Mouse (Mus musculus) midbrain, postnatal 0 days (tissue): ENCODE measurements at regions not wholly inside any gene's neighbourhood (a gene's known extent, or its start where the extent isn't known, plus 50 kb on each side); places are given as distances from the start of the nearest gene placed in this dataset.

Experiments used
- ATAC-seq: fragments of 200-750 bp; cut with Nextera tagmentation; 2 replicates; pipeline ENCODE4 v1.8.0; 2017; ENCODE audit warnings: moderate number of reproducible peaks, mild to moderate bottlenecking, moderate TSS enrichment, moderate library complexity; ENCODE audit not compliant: low FRiP score
- DNase-seq: peaks from one replicate; pipeline ENCODE4 v3.0.0-alpha.2; 2015; ENCODE audit warnings: low spot score
- H3K27ac ChIP-seq: fragments of 300-500 bp; sonication (generic); 2 replicates; pipeline ENCODE4 v1.5.1; 2014; ENCODE audit warnings: low read depth, mild to moderate bottlenecking, low read length, mixed read lengths
- H3K27me3 ChIP-seq: fragments of 300-500 bp; sonication (generic); 2 replicates; pipeline ENCODE4 v1.6.1; 2014; ENCODE audit warnings: low read length, control low read depth, mixed read lengths; ENCODE audit not compliant: insufficient read depth
- H3K36me3 ChIP-seq: fragments of 300-500 bp; sonication (generic); 2 replicates; pipeline ENCODE4 v1.6.1; 2014; ENCODE audit warnings: low read length, control low read depth, mixed read lengths; ENCODE audit not compliant: insufficient read depth
- H3K4me1 ChIP-seq: fragments of 300-500 bp; sonication (generic); 2 replicates; pipeline ENCODE4 v1.6.1; 2014; ENCODE audit warnings: mild to moderate bottlenecking, control low read depth, antibody characterized with exemption, low read length, mixed read lengths; ENCODE audit not compliant: insufficient read depth
- H3K4me2 ChIP-seq: fragments of 300-500 bp; sonication (generic); 2 replicates; pipeline ENCODE4 v1.6.1; 2014; ENCODE audit warnings: low read depth, mild to moderate bottlenecking, low read length, mixed read lengths; ENCODE audit not compliant: poor library complexity, severe bottlenecking
- H3K4me3 ChIP-seq: fragments of 300-500 bp; sonication (generic); 2 replicates; pipeline ENCODE4 v1.5.1; 2014; ENCODE audit warnings: low read depth, mild to moderate bottlenecking, low read length, moderate library complexity
- H3K9ac ChIP-seq: fragments of 300-500 bp; sonication (generic); replicated peaks from 2 replicates; pipeline ENCODE4 v1.6.1; 2014; ENCODE audit warnings: mild to moderate bottlenecking, low read length, moderate library complexity, mixed read lengths; ENCODE audit not compliant: poor library complexity, severe bottlenecking
- H3K9me3 ChIP-seq: fragments of 300-500 bp; sonication (generic); 2 replicates; pipeline ENCODE4 v1.6.1; 2016; ENCODE audit warnings: low read length, control low read depth
- CTCF ChIP-seq: IDR thresholded peaks from 2 replicates; pipeline ENCODE4 v1.5.1; 2016; ENCODE audit warnings: antibody characterized with exemption, mild to moderate bottlenecking
- WGBS: fragments of 180-500 bp; shearing (Covaris S2); extraction: QIAGEN DNeasy Blood & Tissue Kit; methylation state at CpG from one replicate; pipeline ENCODE4 v1.1.7; 2014; 5-methylcytosine and 5-hydroxymethylcytosine counted together

DNA sequence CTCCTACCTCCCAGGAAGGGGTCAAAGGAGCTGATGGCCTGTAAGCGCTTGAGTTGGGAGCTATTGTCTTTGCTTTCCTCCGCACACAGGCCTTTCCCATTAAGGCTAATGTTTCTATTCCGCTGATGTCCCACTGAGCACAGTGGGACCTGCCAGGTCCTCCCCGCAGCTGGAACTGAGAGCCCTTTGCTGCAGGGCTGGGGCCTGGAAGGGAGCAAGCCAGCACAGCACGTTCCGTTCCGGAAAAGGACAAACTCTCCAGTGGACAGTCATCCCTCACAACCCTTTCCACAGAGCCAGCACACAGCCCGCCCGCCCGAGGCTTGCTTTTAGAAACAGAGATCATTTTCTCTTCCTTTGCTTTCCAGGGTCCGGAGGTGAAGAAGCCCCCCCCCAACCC lies 116.2 kb upstream of the Usp24 start:
- peaks cover 4% of the 10 kb centered on the region; the same call in 1 of the 2 replicates for H3K4me1 ChIP-seq
- H3K9ac ChIP-seq: no peak overlapping the region
- no peaks in the 10 kb centered on the region for H3K27me3 ChIP-seq
- ATAC-seq: no peak
- H3K36me3 ChIP-seq: no peaks in the 10 kb centered on the region
- TF ChIP-seq CTCF: no peak
- no peak overlapping the region for H3K4me2 ChIP-seq
- no peak overlapping the region for H3K4me3 ChIP-seq
- no peaks in the 10 kb centered on the region for H3K9me3 ChIP-seq
- 22% methylated on average over 11 of the region's 11 CpGs for WGBS
- DNase-seq: peak; percentile 28
- H3K27ac ChIP-seq: no peak overlapping the region

- TF ChIP-seq CTCF: no peak
- H3K36me3 ChIP-seq: no peaks in the 10 kb centered on the region
- no peak for ATAC-seq
- no peak overlapping the region for H3K27ac ChIP-seq
- DNase-seq: peak; percentile 42
- 45% methylated on average over 6 of the region's 6 CpGs for WGBS
- H3K9me3 ChIP-seq: no peaks in the 10 kb centered on the region
- H3K27me3 ChIP-seq: no peaks in the 10 kb centered on the region
- peaks cover 4% of the 10 kb centered on the region; the same call in 1 of the 2 replicates for H3K4me1 ChIP-seq
- H3K4me2 ChIP-seq: no peak overlapping the region
- H3K9ac ChIP-seq: no peak overlapping the region
- H3K4me3 ChIP-seq: no peak overlapping the region
Observed at GRCm38 (mm10) chr4:106200241-106200640, 115.8 kb upstream of the Usp24 start.

DNA sequence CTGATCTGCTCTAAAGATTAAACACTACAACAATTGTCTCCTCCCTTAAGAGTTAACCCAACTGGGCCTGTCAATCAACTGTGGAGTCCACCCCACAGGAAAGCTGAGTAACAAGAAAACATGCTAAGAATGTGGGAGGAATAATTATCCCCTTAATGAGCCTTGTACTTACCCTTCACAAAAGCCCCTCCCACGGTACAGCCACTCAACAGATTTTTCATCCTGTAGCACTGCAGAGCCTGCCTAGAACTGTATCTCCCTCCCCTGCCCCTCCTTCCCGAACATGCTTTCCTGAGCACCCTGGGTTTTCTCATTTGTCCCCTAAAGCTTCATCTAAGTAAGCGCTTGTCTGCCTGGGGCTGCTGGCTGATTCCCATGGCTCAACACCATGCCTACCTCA lies 113.5 kb upstream of the Usp24 start:
- DNase-seq: no peak
- Histone ChIP-seq H3K9me3 (no peaks in the 10 kb centered on the region), H3K9ac (no peak overlapping the region), H3K27me3 (no peaks in the 10 kb centered on the region), H3K4me2 (no peak overlapping the region), H3K36me3 (no peaks in the 10 kb centered on the region), H3K27ac (no peak overlapping the region), H3K4me1 (peaks cover 4% of the 10 kb centered on the region; the same call in 1 of the 2 replicates), H3K4me3 (no peak overlapping the region)
- ATAC-seq: no peak
- TF ChIP-seq CTCF: no peak
- 33% methylated on average over 3 of the region's 3 CpGs for WGBS

GRCm38 (mm10) chr4:106205200-106205599 lies 110.8 kb upstream of the Usp24 start:
- Histone ChIP-seq H3K27ac (no peak overlapping the region), H3K9ac (no peak overlapping the region), H3K4me3 (no peak overlapping the region), H3K27me3 (no peaks in the 10 kb centered on the region), H3K4me2 (no peak overlapping the region), H3K36me3 (no peaks in the 10 kb centered on the region), H3K4me1 (peaks cover 2% of the 10 kb centered on the region; the same call in 1 of the 2 replicates), H3K9me3 (no peaks in the 10 kb centered on the region)
- no peak for TF ChIP-seq CTCF
- 93% methylated on average over 2 of the region's 2 CpGs for WGBS
- ATAC-seq (no peak), DNase-seq (no peak)

DNA sequence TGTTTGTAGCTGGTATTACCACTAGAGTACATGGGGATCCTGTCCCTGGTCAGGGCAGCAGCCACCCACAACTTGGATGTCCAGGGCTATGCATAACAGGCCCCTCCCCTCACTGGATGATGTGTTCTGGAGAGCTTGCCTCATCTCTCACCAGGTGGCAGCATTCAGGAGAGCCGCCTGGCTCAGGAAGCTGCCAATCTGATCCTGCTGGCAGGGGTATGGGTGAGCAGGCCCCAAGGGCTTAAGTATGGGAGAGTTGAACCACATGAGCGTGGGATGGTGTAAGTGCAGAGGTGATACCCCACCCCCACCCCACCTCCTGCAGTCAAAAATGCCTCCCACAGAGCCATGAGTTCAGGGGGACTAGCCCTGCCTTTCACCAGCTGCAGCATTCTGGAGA lies 110.0 kb upstream of the Usp24 start:
- Histone ChIP-seq H3K9me3 (no peaks in the 10 kb centered on the region), H3K4me3 (no peak overlapping the region), H3K4me1 (no peaks in the 10 kb centered on the region), H3K9ac (no peak overlapping the region), H3K36me3 (no peaks in the 10 kb centered on the region), H3K4me2 (no peak overlapping the region), H3K27ac (no peak overlapping the region), H3K27me3 (no peaks in the 10 kb centered on the region)
- DNase-seq (no peak), ATAC-seq (no peak)
- WGBS: 55% methylated on average over 2 of the region's 2 CpGs
- TF ChIP-seq CTCF: peak; percentile 26; the same call in 1 of the 2 replicates

- ATAC-seq: no peak
- no peak overlapping the region for H3K4me2 ChIP-seq
- no peak overlapping the region for H3K9ac ChIP-seq
Observed at GRCm38 (mm10) chr4:106209465-106209864, 106.5 kb upstream of the Usp24 start.

More at GRCm38 (mm10) chr4:106209465-106209864, 106.5 kb upstream of the Usp24 start:
- Histone ChIP-seq H3K9me3 (no peaks in the 10 kb centered on the region), H3K4me1 (no peaks in the 10 kb centered on the region), H3K27me3 (no peaks in the 10 kb centered on the region), H3K27ac (no peak overlapping the region), H3K36me3 (no peaks in the 10 kb centered on the region), H3K4me3 (no peak overlapping the region)
- WGBS: 90% methylated on average over 11 of the region's 11 CpGs
- DNase-seq: no peak
- no peak for TF ChIP-seq CTCF
